Mouse (Mus musculus) lung, adult 2 months (tissue): ENCODE data around the gene Fbxl17. TPM values are rescaled to one million over a fixed set of nuclear protein-coding genes. Genes with fewer than 3 reads are reported as not detected.
A peak's percentile ranks its signal among the peaks of the same experiment; 100 is the strongest.

Experiments used
- DNase-seq: peaks from one replicate; pipeline ENCODE4 v3.0.0; 2022
- H3K4me1 ChIP-seq: fragments of 200-500 bp; 2 replicates; pipeline ENCODE4 v1.6.1; 2011; ENCODE audit warnings: low read length; ENCODE audit not compliant: control insufficient read depth, insufficient read depth
- H3K4me3 ChIP-seq: fragments of 200-500 bp; replicated peaks from 2 replicates; pipeline ENCODE3; 2011; ENCODE audit warnings: low read depth, mild to moderate bottlenecking, control low read depth, low read length; ENCODE audit errors: extremely low read depth
- CTCF ChIP-seq: fragments of 200-500 bp; IDR thresholded peaks from 2 replicates; pipeline ENCODE4 v1.5.1; 2011; ENCODE audit warnings: mild to moderate bottlenecking, low read length, control low read depth; ENCODE audit not compliant: insufficient read depth
- POLR2A ChIP-seq: fragments of 200-500 bp; IDR thresholded peaks from 2 replicates; pipeline ENCODE4 v1.6.1; 2011; ENCODE audit warnings: low read depth, mild to moderate bottlenecking, control low read depth, low read length, borderline replicate concordance; ENCODE audit errors: extremely low read depth
- WGBS: fragments of 180-500 bp; shearing (Covaris S2); methylation state at CpG from one replicate; pipeline ENCODE4 v1.1.7; 2018; 5-methylcytosine and 5-hydroxymethylcytosine counted together
- polyA plus RNA-seq: library from polyadenylated mRNA; depleted of rRNA; stranded (reverse); fragments of >200 nt; gene quantifications from 2 replicates; pipeline ENCODE4 v1.2.3, GENCODE M21; 2012

Fbxl17 gene
- polyA plus RNA-seq, 1 experiment = 7.5 TPM

DNA sequence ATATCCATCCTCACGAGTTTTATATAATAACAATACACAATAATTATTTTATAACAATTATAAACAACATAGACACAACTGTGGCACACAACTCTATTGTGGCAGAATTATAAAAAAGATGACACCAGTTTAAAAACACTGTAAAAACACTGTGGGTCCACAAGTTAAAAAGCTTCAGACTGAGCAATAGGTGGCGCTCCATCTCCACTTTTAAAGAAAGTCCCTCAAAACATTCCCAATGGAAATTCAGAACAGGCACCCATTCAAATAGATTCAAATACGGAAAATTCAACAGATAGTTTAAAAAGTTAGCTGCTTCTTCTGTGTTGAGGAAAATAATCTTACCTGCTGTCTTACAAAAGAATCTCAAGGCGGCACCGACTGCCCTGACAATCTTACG is 65.7 kb downstream of the Fbxl17 start:
- no peak for DNase-seq

GRCm38 (mm10) chr17:63431650-63432049 is 68.2 kb downstream of the Fbxl17 start:
- peak; percentile 12 for DNase-seq
- TF ChIP-seq POLR2A (no peak), CTCF (no peak)
- peaks cover 9% of the 10 kb centered on the region for H3K4me1 ChIP-seq
- no peak overlapping the region for H3K4me3 ChIP-seq
- WGBS = 17% methylated on average over 7 of the region's 7 CpGs

More for the DNA sequence above, 65.7 kb downstream of the Fbxl17 start:
- no peak for TF ChIP-seq POLR2A
- TF ChIP-seq CTCF = no peak
- H3K4me1 ChIP-seq = peaks cover 9% of the 10 kb centered on the region
- no peak overlapping the region for H3K4me3 ChIP-seq
- WGBS = 63% methylated on average over 6 of the region's 6 CpGs

- no peak overlapping the region for H3K4me3 ChIP-seq
- peak; percentile 14 for DNase-seq
- 40% methylated on average over 17 of the region's 17 CpGs for WGBS
Measured at GRCm38 (mm10) chr17:63430395-63431075, 69.3 kb downstream of the Fbxl17 start.

DNA sequence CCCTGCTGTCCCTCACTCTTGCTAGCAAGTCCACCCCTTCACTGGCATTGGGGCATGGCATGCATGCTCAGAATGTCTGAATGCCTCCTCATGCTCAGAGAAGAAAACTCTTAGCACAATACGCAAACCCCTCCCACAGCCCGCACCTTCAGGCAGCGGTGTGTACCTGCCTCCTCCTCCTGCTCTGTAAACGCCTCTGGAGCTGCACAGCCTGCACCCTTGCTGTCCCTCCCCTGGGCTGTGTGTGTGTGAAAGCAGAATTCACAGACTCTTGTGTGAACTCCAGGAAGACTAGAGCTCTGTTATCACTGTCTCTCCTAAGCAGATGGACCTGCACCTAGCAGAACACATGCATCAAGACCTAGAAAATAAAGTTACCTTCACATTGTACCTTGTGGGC is 76.0 kb downstream of the Fbxl17 start:
- no peak for DNase-seq
- Histone ChIP-seq H3K4me3 (no peak overlapping the region), H3K4me1 (no peaks in the 10 kb centered on the region)
- TF ChIP-seq POLR2A (no peak), CTCF (no peak)
- 84% methylated on average over 4 of the region's 4 CpGs for WGBS

More at GRCm38 (mm10) chr17:63430395-63431075, 69.3 kb downstream of the Fbxl17 start:
- TF ChIP-seq POLR2A (no peak), CTCF (no peak)
- peaks cover 9% of the 10 kb centered on the region for H3K4me1 ChIP-seq

DNA sequence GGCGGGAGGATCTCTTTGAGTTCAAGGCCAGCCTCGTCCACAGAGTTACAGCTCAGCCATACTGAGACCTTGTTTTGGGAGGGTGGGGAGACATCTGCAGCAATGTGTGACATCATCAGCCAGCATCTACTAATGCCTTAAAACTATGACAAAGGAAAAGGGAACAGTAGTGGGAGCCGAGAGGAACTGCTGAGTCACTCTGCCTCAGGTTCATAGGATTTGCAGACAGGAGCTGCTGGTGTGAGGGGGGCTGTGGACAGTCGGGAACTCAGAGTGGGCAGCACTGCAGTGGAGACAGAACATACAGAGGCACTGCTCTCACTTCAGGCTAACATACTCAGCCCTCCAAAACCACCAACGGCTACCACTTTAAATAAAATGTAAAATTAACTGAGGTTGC is 77.1 kb downstream of the Fbxl17 start:
- Histone ChIP-seq H3K4me3 (no peak overlapping the region), H3K4me1 (no peaks in the 10 kb centered on the region)
- 84% methylated on average over 5 of the region's 5 CpGs for WGBS
- DNase-seq = no peak
- TF ChIP-seq POLR2A (no peak), CTCF (no peak)

- Histone ChIP-seq H3K4me3 (no peak overlapping the region), H3K4me1 (no peaks in the 10 kb centered on the region)
- no peak for DNase-seq
- WGBS = 72% methylated on average over 2 of the region's 2 CpGs
- TF ChIP-seq CTCF (no peak), POLR2A (no peak)
Measured at GRCm38 (mm10) chr17:63421864-63422263, 78.0 kb downstream of the Fbxl17 start.

DNA sequence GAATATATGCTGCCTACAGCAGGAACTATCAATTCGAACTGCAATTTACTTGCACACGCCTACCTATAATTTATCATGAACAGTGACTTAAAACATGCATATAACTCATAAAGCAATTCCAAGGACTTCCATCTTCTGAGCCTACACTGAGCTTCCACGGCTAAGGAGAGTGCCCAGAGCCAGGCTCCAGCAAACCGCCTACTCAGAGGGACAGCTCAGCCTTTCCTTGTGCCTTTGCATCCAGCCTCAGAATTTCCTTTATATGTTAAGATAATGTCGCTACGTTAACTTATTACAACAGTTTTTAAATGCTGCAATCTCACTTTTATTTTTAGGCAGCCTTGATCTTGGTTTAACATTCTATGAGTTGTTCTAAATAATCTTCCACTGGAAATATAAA is 80.3 kb downstream of the Fbxl17 start:
- H3K4me3 ChIP-seq = no peak overlapping the region
- 92% methylated on average over 6 of the region's 6 CpGs for WGBS
- no peaks in the 10 kb centered on the region for H3K4me1 ChIP-seq
- no peak for DNase-seq
- TF ChIP-seq POLR2A (no peak), CTCF (no peak)

DNA sequence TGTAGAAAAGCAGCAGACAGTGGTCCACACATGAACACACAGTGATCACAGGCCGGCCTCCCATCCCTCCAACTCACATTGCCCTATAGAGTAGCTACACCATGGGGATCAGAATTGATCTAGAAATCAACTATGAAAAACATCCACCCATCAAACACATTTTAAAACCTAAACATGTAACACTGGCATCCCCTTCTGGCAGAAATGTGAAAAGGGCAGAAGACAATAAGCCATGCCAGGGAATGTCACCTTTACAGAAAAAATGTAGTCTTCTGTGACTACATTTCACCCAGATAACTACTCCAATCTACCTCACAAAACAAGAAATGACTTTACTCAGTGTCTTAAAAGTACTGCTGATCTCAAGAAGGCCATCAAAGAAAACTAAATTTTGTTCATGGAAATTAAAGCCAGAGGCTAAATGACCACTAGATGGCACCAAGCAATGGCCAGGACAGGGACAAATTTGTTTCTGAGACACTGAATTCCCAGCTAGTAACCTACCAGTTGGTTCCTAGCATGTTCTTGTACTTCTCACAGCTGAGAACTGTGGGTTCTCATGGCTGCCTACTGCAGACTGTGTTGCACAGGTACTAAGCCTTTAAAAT is 85.7 kb downstream of the Fbxl17 start:
- TF ChIP-seq CTCF (peak; percentile 31; the same call in 1 of the 2 replicates), POLR2A (no peak)
- no peak for DNase-seq
- no peak overlapping the region for H3K4me3 ChIP-seq
- WGBS = 100% methylated on average over 1 of the region's 1 CpGs
- no peaks in the 10 kb centered on the region; the same call in 1 of the 2 replicates for H3K4me1 ChIP-seq

- 59% methylated on average over 3 of the region's 3 CpGs for WGBS
- no peaks in the 10 kb centered on the region; the same call in 1 of the 2 replicates for H3K4me1 ChIP-seq
- TF ChIP-seq POLR2A (no peak), CTCF (no peak)
- no peak for DNase-seq
- no peak overlapping the region for H3K4me3 ChIP-seq
Measured at GRCm38 (mm10) chr17:63411564-63411963, 88.3 kb downstream of the Fbxl17 start.

GRCm38 (mm10) chr17:63410101-63410500 is 89.7 kb downstream of the Fbxl17 start:
- WGBS = 91% methylated on average over 2 of the region's 2 CpGs
- TF ChIP-seq POLR2A (no peak), CTCF (no peak)
- H3K4me1 ChIP-seq = peaks cover 2% of the 10 kb centered on the region; the same call in 1 of the 2 replicates
- no peak for DNase-seq
- H3K4me3 ChIP-seq = no peak overlapping the region
